Mouse (Mus musculus) right cerebral cortex, postnatal 4 days (tissue): ENCODE data around the gene Lgals4.

Experiments
- DNase-seq: peaks from one replicate; pipeline ENCODE4 v3.0.0-alpha.2; 2022

Lgals4 gene

GRCm38 (mm10) chr7:28808957-28809393, 24.7 kb upstream of the Lgals4 start:
- peak; percentile 96 for DNase-seq

DNA sequence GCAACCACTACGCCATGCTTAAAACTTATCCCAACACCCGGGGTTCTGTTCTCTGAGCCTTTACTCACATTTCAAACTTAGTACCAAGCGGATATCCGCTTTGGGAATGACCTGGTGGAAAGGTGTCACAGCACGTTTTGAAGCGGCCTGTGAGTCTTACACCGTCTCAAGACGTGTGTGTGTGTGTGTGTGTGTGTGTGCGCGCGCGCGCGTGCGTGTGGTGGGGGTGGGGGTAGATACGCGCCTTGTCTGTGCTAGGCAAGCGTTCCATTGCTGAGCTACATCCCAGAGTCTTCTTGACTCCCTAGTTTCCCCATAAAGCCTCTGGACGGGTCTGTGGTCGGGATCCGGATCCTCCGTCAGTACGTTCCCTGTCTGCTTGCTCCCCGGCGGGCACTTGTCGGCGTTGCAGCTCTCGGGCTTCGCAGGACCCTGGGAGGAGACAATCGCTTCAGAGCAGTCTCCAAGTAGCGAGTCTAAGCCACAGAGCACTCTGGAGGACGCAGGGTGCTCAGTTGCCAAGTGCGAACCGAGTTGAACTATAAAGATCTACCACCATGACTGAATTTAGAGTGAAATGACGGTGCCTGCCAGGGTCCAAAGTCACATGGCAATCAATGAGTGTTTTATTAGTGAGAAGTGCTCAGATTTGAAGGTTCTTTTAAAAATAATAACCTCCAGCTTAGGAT, 24.1 kb upstream of the Lgals4 start:
- DNase-seq: peak; percentile 66

GRCm38 (mm10) chr7:28810107-28811066, 23.3 kb upstream of the Lgals4 start:
- peak; percentile 98 for DNase-seq

DNA sequence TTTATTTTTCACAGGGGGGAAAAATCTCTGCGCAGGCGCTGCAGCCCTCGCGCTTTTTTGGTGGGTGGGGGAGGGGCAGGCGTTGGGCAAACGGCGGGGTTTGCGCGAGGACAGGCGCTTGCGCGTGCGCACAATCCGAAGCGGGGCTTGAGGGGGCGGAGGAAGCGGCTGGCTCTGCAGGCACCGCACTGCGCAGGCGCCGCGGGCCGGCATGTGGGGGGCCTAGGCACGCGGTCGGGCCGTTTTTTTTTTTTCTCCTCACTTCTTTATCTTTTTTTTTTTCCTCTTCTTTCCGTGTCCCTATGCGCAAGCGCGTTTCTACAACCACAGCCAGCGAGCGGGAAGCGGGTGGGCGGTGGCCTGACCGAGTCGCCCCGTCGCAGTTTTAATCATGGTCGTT, 22.4 kb upstream of the Lgals4 start:
- DNase-seq: peak; percentile 99

DNA sequence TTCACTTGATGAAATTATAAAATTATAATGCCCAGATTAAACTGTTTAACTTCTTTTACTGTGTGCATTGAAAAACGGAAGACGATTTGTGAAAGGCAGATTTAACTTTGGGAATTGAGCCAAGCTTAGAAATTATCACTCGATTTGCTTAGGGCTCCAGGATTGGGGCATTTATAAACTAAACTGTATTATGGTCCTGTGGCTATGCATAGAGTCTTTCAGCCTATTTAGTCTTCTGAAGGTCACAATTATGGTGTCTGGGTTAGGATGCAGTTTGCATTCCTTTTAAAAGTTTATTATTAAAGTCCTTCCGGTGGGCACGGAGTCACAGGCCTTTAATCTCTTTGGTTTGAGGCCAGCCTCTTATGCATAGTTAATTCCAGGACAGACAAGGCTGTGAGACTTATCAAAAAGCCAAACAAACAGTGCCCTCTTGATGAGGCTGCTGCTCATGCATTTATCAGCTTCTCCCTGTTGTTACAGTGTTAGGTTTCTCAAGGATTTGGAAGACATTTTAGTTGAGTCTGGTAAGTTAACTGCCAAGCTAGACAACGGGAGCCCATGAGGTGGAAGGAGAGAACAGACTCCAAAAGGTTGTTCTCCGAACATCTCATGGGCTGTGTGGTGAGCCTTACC, 21.9 kb upstream of the Lgals4 start:
- no peak for DNase-seq

DNA sequence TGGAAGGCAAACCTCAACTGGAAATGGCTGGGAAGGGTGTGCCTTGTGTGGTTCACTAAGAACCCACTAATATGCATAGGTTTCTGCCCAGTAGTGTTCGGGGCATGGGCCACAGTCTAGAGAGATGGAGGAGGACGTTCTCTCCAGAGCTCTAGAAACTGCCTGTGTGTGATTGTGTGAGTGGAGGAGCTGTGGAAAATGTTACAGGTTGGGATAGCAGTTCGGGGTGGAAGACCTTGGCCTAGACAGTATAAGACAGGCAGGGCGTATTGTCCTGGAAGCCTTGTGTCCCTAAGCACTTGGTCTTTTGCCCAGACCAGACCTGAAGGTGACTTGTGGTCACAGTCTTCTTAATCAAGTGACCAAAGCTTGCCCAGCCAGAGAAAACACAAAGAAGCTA, 21.2 kb upstream of the Lgals4 start:
- DNase-seq: no peak

DNA sequence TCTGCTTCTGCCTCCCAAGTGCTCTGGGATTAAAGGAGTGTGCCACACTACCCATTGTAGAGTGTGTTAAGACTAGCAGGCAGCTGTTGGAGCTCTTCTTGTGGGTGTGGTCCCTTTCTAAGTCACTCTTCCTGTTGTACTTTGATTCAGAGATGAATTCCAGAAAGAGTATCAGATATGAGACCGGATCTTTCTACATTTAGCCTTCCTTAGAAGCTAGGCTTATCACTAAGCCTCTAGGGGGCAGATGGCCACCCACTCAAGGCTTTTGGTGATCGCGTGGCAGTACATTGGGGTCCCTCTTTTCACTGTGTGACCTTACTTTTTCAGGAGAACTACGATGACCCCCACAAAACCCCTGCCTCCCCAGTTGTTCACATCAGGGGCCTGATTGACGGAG, 20.7 kb upstream of the Lgals4 start:
- DNase-seq: no peak

- DNase-seq: no peak
Observed at GRCm38 (mm10) chr7:28814306-28815034, 19.2 kb upstream of the Lgals4 start.

GRCm38 (mm10) chr7:28815230-28815629, 18.4 kb upstream of the Lgals4 start:
- DNase-seq: no peak

DNA sequence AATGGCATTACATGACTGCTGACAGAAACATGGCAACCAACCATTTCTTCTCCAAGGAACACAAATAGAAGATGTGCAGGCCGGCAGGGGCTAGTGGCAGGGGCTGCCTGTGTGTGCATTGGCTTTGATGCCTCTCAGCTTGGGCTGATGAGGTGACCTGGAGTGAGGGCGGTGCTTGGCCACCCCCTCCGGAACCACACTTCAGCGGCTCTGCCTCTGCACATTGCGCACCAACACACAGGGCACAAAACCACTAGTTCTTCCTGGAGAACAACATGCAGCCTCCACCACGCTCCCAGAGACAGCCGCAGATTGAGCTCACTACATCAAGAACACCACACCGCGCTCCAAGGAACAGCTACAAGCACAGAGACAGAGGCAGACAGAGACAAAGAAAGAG, 17.5 kb upstream of the Lgals4 start:
- no peak for DNase-seq

DNA sequence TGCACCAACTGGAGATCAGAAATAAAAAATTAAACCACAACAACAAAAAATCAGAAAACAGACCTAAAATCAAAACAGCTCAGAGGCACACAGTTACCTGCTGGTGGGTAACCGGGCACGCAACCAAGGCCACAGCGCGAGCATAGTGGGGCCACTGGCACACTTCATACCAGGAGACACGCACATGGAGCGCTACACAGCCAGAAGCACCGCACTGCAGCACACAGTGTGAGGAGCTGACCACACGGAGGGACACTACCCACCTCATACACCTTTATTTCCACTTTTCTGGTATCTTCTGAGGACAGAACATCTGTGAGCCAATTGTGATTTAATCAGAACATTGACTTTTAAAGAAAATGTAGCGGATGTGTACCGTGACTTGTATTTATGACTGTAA, 16.7 kb upstream of the Lgals4 start:
- DNase-seq: no peak

DNA sequence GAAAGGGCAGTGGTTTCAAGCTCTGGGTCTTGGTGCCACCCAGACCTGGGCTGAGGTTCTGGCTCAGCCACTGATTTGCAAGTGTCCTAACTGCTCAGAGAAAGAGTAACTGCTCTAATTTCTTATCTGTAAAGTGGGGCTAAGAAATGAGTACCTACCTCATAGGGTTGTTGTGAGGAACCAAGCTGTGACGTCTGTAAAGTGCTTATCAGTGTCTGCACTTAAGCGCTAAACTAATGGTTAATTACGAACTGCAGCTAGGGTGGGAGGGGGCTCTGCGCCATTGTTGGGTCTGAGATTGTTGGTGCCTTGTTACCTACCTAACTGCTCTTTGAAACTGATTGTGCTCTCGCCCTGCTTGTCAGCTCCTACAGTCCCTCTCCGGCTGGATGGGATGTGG, 16.1 kb upstream of the Lgals4 start:
- no peak for DNase-seq

- no peak for DNase-seq
Observed at GRCm38 (mm10) chr7:28817957-28818356, 15.7 kb upstream of the Lgals4 start.

DNA sequence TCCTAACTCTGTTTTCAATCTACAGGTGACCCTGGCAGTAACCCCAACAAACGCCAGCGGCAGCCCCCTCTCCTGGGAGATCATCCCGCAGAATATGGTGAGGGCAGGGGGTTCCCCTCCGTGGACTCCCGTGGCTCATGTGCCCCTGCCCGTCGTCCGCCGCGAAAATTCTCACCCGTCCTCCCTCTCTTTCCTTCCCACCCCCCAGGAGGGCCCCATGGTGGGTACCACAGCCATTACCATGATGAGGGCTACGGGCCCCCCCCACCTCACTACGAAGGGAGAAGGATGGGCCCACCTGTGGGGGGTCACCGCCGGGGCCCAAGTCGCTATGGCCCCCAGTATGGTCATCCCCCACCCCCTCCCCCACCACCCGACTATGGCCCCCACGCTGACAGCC, 15.2 kb upstream of the Lgals4 start:
- DNase-seq: no peak

DNA sequence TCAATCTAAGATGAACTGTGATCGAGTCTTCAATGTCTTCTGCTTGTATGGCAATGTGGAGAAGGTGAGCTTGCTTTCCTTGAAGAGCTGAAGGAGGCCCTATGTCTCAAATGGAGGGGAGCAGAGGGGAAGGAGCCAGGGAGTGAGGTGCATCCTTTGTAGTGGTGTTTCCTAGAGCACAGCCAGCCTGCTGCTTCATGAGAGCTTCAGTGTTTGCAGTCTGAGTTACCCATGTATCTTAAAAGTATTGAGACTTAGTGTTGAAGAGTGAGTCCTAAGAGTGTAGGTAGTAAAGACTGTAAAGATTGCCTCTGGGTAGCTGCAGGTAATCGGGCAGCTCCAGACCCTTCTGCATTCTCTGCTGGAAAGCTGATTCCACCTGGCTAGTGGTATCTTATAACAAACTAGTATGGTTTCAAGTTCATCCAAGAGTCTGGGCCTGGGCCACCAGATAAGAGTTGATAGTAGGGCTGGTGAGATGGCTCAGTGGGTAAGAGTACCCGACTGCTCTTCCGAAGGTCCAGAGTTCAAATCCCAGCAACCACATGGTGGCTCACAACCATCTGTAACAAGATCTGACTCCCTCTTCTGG, 14.7 kb upstream of the Lgals4 start:
- DNase-seq: no peak

DNA sequence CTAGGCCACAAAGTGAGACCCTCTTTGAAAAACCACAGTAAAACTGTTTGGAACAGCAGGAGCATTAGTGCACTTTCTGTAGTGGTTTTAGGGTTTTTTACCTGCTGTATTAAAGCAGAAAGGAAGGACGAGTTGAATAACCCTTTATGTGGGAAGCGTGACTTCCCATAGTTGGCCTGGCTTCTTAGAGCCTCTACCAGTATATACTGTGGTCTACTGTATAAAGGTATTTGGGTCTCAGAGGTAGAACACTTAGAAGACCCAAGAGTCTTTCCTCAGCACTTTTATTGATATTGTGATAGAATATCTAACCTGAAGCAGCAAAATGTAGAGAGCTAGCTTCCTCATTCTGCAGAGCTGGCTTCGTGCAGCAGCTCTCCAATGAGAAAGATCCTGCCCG, 14.1 kb upstream of the Lgals4 start:
- no peak for DNase-seq

GRCm38 (mm10) chr7:28820358-28821260, 13.0 kb upstream of the Lgals4 start:
- no peak for DNase-seq

DNA sequence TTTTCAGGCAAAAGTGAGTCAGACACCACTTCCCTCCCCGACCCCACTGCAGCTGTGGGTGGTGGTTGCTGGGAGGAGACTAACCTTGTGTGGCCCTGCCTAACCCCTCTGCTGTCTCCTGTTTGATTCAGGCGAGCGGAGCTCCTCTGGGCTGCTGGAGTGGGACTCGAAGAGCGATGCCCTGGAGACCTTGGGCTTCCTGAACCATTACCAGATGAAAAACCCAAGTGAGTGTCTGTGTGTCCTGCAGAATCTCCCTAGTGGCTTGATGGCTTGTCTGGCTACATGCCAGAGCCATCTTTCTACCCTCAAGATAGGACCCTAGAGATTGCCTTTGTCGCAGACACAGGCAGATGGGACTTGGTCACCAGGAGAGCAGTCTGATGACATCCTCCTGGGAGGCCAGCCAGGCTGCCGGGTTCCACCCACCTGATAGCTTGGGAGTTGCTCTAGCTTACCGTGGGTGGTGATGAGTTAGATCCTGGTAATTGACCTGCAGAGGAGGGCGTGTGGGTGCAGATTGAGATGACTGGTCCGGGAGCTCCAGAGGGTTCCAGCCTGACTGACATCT, 12.3 kb upstream of the Lgals4 start:
- DNase-seq: no peak

- DNase-seq: no peak
Observed at GRCm38 (mm10) chr7:28822556-28822955, 11.1 kb upstream of the Lgals4 start.

- no peak for DNase-seq
Observed at GRCm38 (mm10) chr7:28822993-28823903, 10.4 kb upstream of the Lgals4 start.
